Mouse (Mus musculus) stomach, embryonic 15.5 days (tissue): ENCODE measurements around the gene Igsf9b. TPM values are rescaled to one million over a fixed set of nuclear protein-coding genes. Genes with fewer than 3 reads are reported as not detected.

Source experiments
- ATAC-seq: fragments of 200-750 bp; cut with Nextera tagmentation; 2 replicates; pipeline ENCODE4 v1.8.0; 2017; ENCODE audit warnings: low read depth, moderate number of reproducible peaks, moderate TSS enrichment; ENCODE audit not compliant: insufficient read depth, low FRiP score
- H3K27ac ChIP-seq: fragments of 300-500 bp; sonication (generic); 2 replicates; pipeline ENCODE4 v1.5.1; 2015; ENCODE audit warnings: mild to moderate bottlenecking, inconsistent platforms
- H3K27me3 ChIP-seq: fragments of 300-500 bp; sonication (generic); replicated peaks from 2 replicates; pipeline ENCODE4 v1.6.1; 2015; ENCODE audit warnings: inconsistent platforms
- H3K36me3 ChIP-seq: fragments of 300-500 bp; sonication (generic); 2 replicates; pipeline ENCODE4 v1.6.1; 2015; ENCODE audit warnings: inconsistent platforms
- H3K4me1 ChIP-seq: fragments of 300-500 bp; sonication (generic); 2 replicates; pipeline ENCODE4 v1.6.1; 2015; ENCODE audit warnings: inconsistent platforms
- H3K4me2 ChIP-seq: fragments of 300-500 bp; sonication (generic); 2 replicates; pipeline ENCODE4 v1.6.1; 2015; ENCODE audit warnings: mild to moderate bottlenecking, inconsistent platforms
- H3K4me3 ChIP-seq: fragments of 300-500 bp; sonication (generic); replicated peaks from 2 replicates; pipeline ENCODE4 v1.5.1; 2015; ENCODE audit warnings: inconsistent platforms
- H3K9ac ChIP-seq: fragments of 300-500 bp; sonication (generic); 2 replicates; pipeline ENCODE4 v1.6.1; 2015; ENCODE audit warnings: inconsistent platforms
- H3K9me3 ChIP-seq: fragments of 300-500 bp; sonication (generic); 2 replicates; pipeline ENCODE4 v1.6.1; 2016; ENCODE audit warnings: inconsistent platforms
- WGBS: fragments of 180-500 bp; shearing (Covaris S2); methylation state at CpG from one replicate; pipeline ENCODE4 v1.1.7; 2015; 5-methylcytosine and 5-hydroxymethylcytosine counted together
- polyA plus RNA-seq: library from polyadenylated mRNA; unstranded; fragments of >200 nt; fragmentation: Nextera tagmentation; extraction: Ambion mirVana; gene quantifications from 2 replicates; pipeline ENCODE4 v1.2.1, GENCODE M21; 2015

Igsf9b gene
- polyA plus RNA-seq, 1 experiment from 2014 or later: 6.6 TPM

GRCm38 (mm10) chr9:27346541-27347269 is 47.7 kb downstream of the Igsf9b start:
- Histone ChIP-seq H3K4me3 (no peak overlapping the region), H3K9me3 (no peaks in the 10 kb centered on the region), H3K4me1 (no peaks in the 10 kb centered on the region), H3K27ac (no peak overlapping the region), H3K27me3 (no peaks in the 10 kb centered on the region), H3K9ac (no peak overlapping the region), H3K4me2 (no peak overlapping the region), H3K36me3 (no peaks in the 10 kb centered on the region)
- ATAC-seq: no peak
- WGBS: 62% methylated on average over 11 of the region's 11 CpGs

- no peaks in the 10 kb centered on the region for H3K27me3 ChIP-seq
- no peaks in the 10 kb centered on the region for H3K4me1 ChIP-seq
- no peak overlapping the region for H3K27ac ChIP-seq
- no peak overlapping the region for H3K4me3 ChIP-seq
- H3K9me3 ChIP-seq: no peaks in the 10 kb centered on the region
- no peaks in the 10 kb centered on the region for H3K36me3 ChIP-seq
- no peak overlapping the region for H3K4me2 ChIP-seq
- WGBS: 78% methylated on average over 7 of the region's 7 CpGs
- no peak for ATAC-seq
- no peak overlapping the region for H3K9ac ChIP-seq
Observed at GRCm38 (mm10) chr9:27353082-27353481, 54.1 kb downstream of the Igsf9b start.

- Histone ChIP-seq H3K27me3 (no peaks in the 10 kb centered on the region), H3K4me2 (no peak overlapping the region), H3K9ac (no peak overlapping the region), H3K9me3 (no peaks in the 10 kb centered on the region), H3K4me1 (no peaks in the 10 kb centered on the region), H3K4me3 (no peak overlapping the region), H3K36me3 (no peaks in the 10 kb centered on the region), H3K27ac (no peak overlapping the region)
- 91% methylated on average over 6 of the region's 6 CpGs for WGBS
- ATAC-seq: no peak
Observed at GRCm38 (mm10) chr9:27357893-27358292, 58.9 kb downstream of the Igsf9b start.

DNA sequence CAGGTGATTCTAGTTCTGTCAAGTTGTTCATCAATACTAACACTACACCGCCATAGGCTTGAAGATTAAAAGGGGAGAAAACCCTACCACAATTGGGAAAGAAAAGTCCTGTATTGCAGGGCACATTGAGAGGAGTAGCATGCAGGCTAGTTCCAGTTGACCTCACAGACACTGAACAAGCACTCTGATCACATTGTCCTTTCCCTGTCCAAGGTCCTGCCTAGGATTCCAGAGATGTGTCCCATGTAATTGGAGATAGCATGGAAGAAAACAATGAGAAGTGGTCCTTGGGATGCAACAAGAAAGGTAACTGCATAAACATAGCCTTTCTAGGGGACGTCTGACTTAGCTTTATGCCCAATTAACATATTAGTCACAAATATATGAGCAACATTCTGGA is 68.2 kb downstream of the Igsf9b start:
- Histone ChIP-seq H3K27me3 (no peaks in the 10 kb centered on the region), H3K4me3 (no peak overlapping the region), H3K36me3 (no peaks in the 10 kb centered on the region), H3K4me1 (no peaks in the 10 kb centered on the region), H3K9me3 (no peaks in the 10 kb centered on the region), H3K27ac (no peak overlapping the region), H3K4me2 (no peak overlapping the region), H3K9ac (no peak overlapping the region)
- whole genome bisulfite sequencing: 61% methylated on average over 2 of the region's 2 CpGs
- ATAC-seq: no peak

GRCm38 (mm10) chr9:27369108-27369507 is 70.1 kb downstream of the Igsf9b start:
- H3K27ac ChIP-seq: no peak overlapping the region

GRCm38 (mm10) chr9:27375746-27376145 is 76.7 kb downstream of the Igsf9b start:
- H3K36me3 ChIP-seq: no peaks in the 10 kb centered on the region
- H3K4me3 ChIP-seq: no peak overlapping the region
- no peaks in the 10 kb centered on the region for H3K4me1 ChIP-seq
- ATAC-seq: no peak
- no peak overlapping the region for H3K9ac ChIP-seq
- no peak overlapping the region for H3K4me2 ChIP-seq
- 60% methylated on average over 1 of the region's 1 CpGs for WGBS
- H3K9me3 ChIP-seq: no peaks in the 10 kb centered on the region
- H3K27ac ChIP-seq: no peak overlapping the region
- no peaks in the 10 kb centered on the region for H3K27me3 ChIP-seq

More at GRCm38 (mm10) chr9:27369108-27369507, 70.1 kb downstream of the Igsf9b start:
- no peak overlapping the region for H3K4me2 ChIP-seq
- H3K9me3 ChIP-seq: no peaks in the 10 kb centered on the region
- H3K4me3 ChIP-seq: no peak overlapping the region
- H3K9ac ChIP-seq: no peak overlapping the region
- no peaks in the 10 kb centered on the region for H3K27me3 ChIP-seq
- ATAC-seq: no peak
- no peaks in the 10 kb centered on the region for H3K4me1 ChIP-seq
- no peaks in the 10 kb centered on the region for H3K36me3 ChIP-seq
- 46% methylated on average over 2 of the region's 2 CpGs for WGBS

GRCm38 (mm10) chr9:27386951-27387350 is 87.9 kb downstream of the Igsf9b start:
- H3K9me3 ChIP-seq: no peaks in the 10 kb centered on the region
- H3K4me2 ChIP-seq: no peak overlapping the region
- H3K27ac ChIP-seq: no peak overlapping the region
- H3K27me3 ChIP-seq: no peaks in the 10 kb centered on the region
- no peaks in the 10 kb centered on the region for H3K4me1 ChIP-seq
- H3K9ac ChIP-seq: no peak overlapping the region
- no peak for ATAC-seq
- H3K4me3 ChIP-seq: no peak overlapping the region
- H3K36me3 ChIP-seq: no peaks in the 10 kb centered on the region
- WGBS: 88% methylated on average over 3 of the region's 3 CpGs

GRCm38 (mm10) chr9:27396500-27396899 is 97.5 kb downstream of the Igsf9b start, which contains the start of gene Spata19:
Spata19 (plus strand) TSS chr9:27396800.
- Histone ChIP-seq H3K4me1 (no peaks in the 10 kb centered on the region), H3K9ac (no peak within 1 kb of the TSS), H3K9me3 (no peaks in the 10 kb centered on the region), H3K4me2 (no peak within 1 kb of the TSS), H3K4me3 (no peak within 1 kb of the TSS), H3K27me3 (no peaks in the 10 kb centered on the region), H3K36me3 (no peaks in the 10 kb centered on the region), H3K27ac (no peak within 1 kb of the TSS)
- WGBS: 63% methylated on average over 3 of the region's 3 CpGs
- no peak for ATAC-seq

GRCm38 (mm10) chr9:27401169-27401568 is 102.2 kb downstream of the Igsf9b start:
- no peaks in the 10 kb centered on the region for H3K9me3 ChIP-seq
- no peak for ATAC-seq
- H3K4me3 ChIP-seq: no peak overlapping the region
- WGBS: 81% methylated on average over 4 of the region's 4 CpGs
- H3K9ac ChIP-seq: no peak overlapping the region
- no peak overlapping the region for H3K4me2 ChIP-seq
- no peaks in the 10 kb centered on the region for H3K27me3 ChIP-seq
- H3K36me3 ChIP-seq: no peaks in the 10 kb centered on the region
- no peak overlapping the region for H3K27ac ChIP-seq
- H3K4me1 ChIP-seq: no peaks in the 10 kb centered on the region

Other genes starting within 250 kb of the Igsf9b start
- gene Jam3, start 143.8 kb upstream of the Igsf9b start, polyA plus RNA-seq: 54.8 and 56.9 TPM in 2 replicates
- gene Spata19, start 97.6 kb downstream of the Igsf9b start, polyA plus RNA-seq: not detected in 2 replicates